Mouse (Mus musculus) cerebellum, adult 9-10 months (tissue): ENCODE measurements around the gene Slc30a1.

Experiments used
- DNase-seq: peaks from one replicate; pipeline ENCODE4 v3.0.0; 2022

The Slc30a1 gene

GRCm38 (mm10) chr1:191906571-191907430, at the start of gene Slc30a1:
TSS of gene Slc30a1 (plus strand) at chr1:191906767.
- peak; percentile 98 for DNase-seq

- DNase-seq, result peak; percentile 5
Observed at GRCm38 (mm10) chr1:191856886-191857651, 49.5 kb upstream of the Slc30a1 start.

GRCm38 (mm10) chr1:191858136-191858535, 48.4 kb upstream of the Slc30a1 start:
- DNase-seq, result no peak

- no peak for DNase-seq
Observed at GRCm38 (mm10) chr1:191859847-191860246, 46.7 kb upstream of the Slc30a1 start.

- no peak for DNase-seq
Observed at GRCm38 (mm10) chr1:191861247-191861646, 45.3 kb upstream of the Slc30a1 start.

GRCm38 (mm10) chr1:191863833-191864550, 42.6 kb upstream of the Slc30a1 start:
- DNase-seq, result peak; percentile 25

- DNase-seq, result no peak
Observed at GRCm38 (mm10) chr1:191864551-191865027, 42.0 kb upstream of the Slc30a1 start.

- no peak for DNase-seq
Observed at GRCm38 (mm10) chr1:191872076-191872710, 34.4 kb upstream of the Slc30a1 start.

- no peak for DNase-seq
Observed at GRCm38 (mm10) chr1:191875006-191875405, 31.6 kb upstream of the Slc30a1 start.

- no peak for DNase-seq
Observed at GRCm38 (mm10) chr1:191875683-191876305, 30.8 kb upstream of the Slc30a1 start.

- no peak for DNase-seq
Observed at GRCm38 (mm10) chr1:191877681-191878080, 28.9 kb upstream of the Slc30a1 start.

- no peak for DNase-seq
Observed at GRCm38 (mm10) chr1:191878518-191878921, 28.0 kb upstream of the Slc30a1 start.

GRCm38 (mm10) chr1:191880247-191880646, 26.3 kb upstream of the Slc30a1 start:
- DNase-seq, result no peak

GRCm38 (mm10) chr1:191880921-191881609, 25.5 kb upstream of the Slc30a1 start:
- DNase-seq, result no peak

GRCm38 (mm10) chr1:191881663-191882062, 24.9 kb upstream of the Slc30a1 start:
- no peak for DNase-seq

GRCm38 (mm10) chr1:191882474-191883206, 23.9 kb upstream of the Slc30a1 start:
- DNase-seq, result no peak

GRCm38 (mm10) chr1:191883654-191884053, 22.9 kb upstream of the Slc30a1 start:
- DNase-seq, result no peak

- DNase-seq, result no peak
Observed at GRCm38 (mm10) chr1:191891912-191892311, 14.7 kb upstream of the Slc30a1 start.

GRCm38 (mm10) chr1:191894386-191894785, 12.2 kb upstream of the Slc30a1 start:
- no peak for DNase-seq

- DNase-seq, result no peak
Observed at GRCm38 (mm10) chr1:191894857-191895256, 11.7 kb upstream of the Slc30a1 start.
